Mouse (Mus musculus): ENCODE data around the gene Nt5dc1.
"Not testable (repeated sequence)": the region's sequence is repeated elsewhere in the genome, so short reads cannot be mapped to it uniquely, and the experiment has no call there.

Gene Nt5dc1

DNA sequence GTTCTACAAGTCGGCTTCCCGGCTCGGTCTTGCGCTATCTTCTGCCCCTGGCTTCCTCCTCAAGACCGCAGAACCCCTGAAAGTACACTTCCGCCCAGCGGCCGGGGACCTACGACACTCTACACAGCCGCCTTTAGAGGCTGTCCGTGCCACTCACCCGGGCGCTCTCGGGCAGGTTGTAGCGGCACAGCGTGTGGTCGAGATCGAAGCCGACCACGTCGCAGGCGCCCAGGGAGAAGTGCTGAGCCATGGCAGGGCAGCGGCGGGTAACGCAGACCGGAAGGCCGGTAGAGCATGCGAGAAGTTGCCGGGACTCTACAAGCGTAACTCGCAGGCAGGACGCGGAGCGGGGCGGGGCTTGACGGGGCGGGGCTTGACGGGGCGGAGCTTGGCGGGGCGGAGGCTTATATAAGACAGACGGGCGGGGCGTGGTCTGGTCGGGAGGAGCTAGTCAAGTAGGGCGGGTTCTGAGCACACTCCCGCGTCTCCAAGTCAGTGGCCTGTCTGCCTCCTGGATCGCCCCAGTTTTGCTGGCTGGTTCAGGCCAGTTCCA, at the start of gene Nt5dc1:
Nt5dc1 (minus strand) TSS at position 349 of the 553 bp plus-strand sequence.
- DNase-seq (ENCODE audit: low read depth, low spot score) = peak; percentile 80

GRCm38 (mm10) chr10:34464321-34464720, 46.0 kb upstream of the Nt5dc1 start:
- DNase-seq (ENCODE audit: low read depth, low spot score) = no peak

GRCm38 (mm10) chr10:34461451-34461850, 43.1 kb upstream of the Nt5dc1 start:
- no peak for DNase-seq (ENCODE audit: low read depth, low spot score)

- peak; percentile 28 for DNase-seq (ENCODE audit: low read depth, low spot score)
These were observed 31.1 kb upstream of the Nt5dc1 start for GRCm38 (mm10) chr10:34449469-34449868.

DNA sequence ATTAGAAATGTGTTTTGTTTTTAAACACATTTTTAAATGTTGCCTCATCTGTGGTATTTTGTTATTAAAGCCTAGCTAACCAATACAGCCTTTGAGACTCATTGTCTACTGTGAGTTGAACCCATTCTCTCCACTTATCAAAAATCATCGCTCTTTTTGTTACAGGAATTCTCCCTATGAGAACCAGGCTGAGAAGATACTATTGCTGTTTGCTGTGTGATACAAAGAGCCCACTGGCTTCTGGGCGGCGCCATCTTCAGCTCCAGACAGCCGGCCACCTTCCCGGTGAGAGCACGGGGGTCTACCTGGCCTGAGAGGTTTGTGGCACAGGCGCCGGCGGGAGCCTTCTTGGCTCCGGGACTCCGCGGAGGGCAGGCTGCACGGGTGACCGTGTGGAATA, 15.8 kb upstream of the Nt5dc1 start:
- not testable (repeated sequence) for DNase-seq (ENCODE audit: low read depth, low spot score)

DNA sequence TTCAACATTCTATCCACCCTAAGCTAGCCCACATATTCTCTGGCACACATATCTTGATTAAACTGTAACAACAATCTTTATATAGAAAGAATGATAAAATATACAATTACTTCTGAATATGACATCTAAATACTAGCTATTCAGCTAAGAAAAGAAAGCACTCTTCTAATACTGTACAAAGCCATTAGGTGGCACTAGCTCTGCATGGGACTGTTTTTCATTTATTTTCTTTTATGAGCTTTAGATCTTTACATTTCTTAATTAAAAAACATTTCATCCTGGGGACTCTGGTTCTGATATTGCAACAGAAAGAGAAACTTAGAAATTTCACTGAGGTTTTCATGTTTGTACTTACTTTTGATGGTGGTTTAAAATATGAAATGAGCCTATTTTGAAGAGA, 13.4 kb upstream of the Nt5dc1 start:
- no peak for DNase-seq (ENCODE audit: low read depth, low spot score)

DNA sequence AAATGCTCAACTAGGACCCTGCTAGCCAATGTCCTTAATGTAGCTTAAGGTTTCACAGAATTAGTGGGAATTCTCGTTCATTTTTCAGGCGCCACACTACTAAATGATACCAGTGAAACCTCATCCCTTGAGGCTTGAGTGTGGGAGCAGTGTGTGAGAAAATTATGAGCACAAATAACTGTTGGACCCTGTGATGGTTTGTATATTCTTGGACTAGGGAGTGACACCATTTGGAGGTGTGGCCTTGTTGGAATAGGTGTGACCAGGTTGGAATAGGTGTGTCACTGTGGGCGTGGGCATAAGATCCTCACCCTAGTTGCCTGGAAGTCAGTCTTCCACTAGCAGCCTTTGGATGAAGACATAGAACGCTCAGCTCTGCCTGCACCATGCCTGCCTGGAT, 442 bp upstream of the Nt5dc1 start:
- not testable (repeated sequence) for DNase-seq (ENCODE audit: low read depth, low spot score)

DNA sequence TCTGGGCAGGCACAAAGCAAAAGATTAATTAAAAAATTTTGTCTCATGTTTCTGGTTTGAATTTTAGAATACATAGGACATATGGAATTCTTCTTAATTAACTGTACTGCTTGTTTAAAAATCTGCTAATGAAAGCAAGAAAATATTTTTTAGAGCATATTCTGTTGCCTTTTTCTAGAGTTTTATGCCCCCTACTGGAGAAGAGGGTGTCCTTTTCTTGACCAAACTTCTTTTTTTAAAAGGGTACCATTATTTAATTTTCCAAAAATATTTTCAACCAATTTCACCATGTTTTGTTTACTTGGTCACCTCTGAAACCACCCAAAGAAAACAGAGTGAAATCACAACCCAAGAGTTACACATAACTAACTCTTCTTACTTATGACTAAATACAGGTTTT, 19.1 kb downstream of the Nt5dc1 start:
- no peak for DNase-seq (ENCODE audit: low read depth, low spot score)

DNA sequence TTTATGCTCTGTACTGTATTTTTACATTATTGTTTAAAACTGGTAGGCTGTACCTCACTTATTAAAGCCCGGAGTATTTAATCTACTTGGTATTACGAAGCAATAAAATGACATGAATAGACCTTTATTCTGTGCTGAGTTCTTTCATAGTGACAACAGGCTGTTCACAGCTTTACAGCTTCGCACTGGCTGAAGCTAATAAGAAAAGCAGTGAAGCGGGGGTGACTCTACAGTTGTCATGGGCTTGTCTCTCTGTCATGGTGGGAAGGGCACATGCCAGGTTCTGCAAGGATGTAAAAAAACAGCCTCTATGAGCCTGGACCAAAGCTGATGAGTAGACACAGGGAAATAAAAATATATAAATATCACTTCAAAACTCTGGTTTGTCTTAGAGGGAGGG, 21.4 kb downstream of the Nt5dc1 start:
- DNase-seq (ENCODE audit: low read depth, low spot score) = no peak

DNA sequence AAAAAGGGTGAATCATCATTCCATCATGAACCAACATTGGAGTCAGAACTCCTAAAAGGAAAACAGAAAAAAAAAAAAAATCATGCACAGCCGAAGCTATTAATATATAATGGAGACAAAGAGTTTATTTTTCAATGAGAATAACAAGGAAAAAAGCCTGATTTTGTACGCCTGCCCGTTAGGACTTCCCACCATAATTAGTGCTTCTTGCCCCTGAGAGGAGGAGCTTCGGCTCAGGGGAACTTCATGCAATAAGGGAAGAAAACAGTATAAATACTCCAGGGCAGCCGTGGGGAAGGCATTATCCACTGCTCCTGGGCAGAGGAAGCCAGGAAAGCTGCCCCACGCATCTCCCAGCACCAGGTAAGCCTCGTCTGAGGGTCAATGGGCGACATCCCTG, 28.7 kb downstream of the Nt5dc1 start, which contains the start of gene Col10a1:
Col10a1 (plus strand) TSS at position 301 of the 400 bp plus-strand sequence.
- no peak for DNase-seq (ENCODE audit: low read depth, low spot score)

- no peak for DNase-seq (ENCODE audit: low read depth, low spot score)
These were observed 32.7 kb downstream of the Nt5dc1 start for GRCm38 (mm10) chr10:34385636-34386035.

GRCm38 (mm10) chr10:34373332-34373731, 45.0 kb downstream of the Nt5dc1 start:
- no peak for DNase-seq (ENCODE audit: low read depth, low spot score)

GRCm38 (mm10) chr10:34368138-34368537, 50.2 kb downstream of the Nt5dc1 start:
- peak; percentile 6 for DNase-seq (ENCODE audit: low read depth, low spot score)

- no peak for DNase-seq (ENCODE audit: low read depth, low spot score)
These were observed 54.6 kb downstream of the Nt5dc1 start for GRCm38 (mm10) chr10:34363756-34364155.

- no peak for DNase-seq (ENCODE audit: low read depth, low spot score)
These were observed 60.1 kb downstream of the Nt5dc1 start for GRCm38 (mm10) chr10:34358263-34358662.

DNA sequence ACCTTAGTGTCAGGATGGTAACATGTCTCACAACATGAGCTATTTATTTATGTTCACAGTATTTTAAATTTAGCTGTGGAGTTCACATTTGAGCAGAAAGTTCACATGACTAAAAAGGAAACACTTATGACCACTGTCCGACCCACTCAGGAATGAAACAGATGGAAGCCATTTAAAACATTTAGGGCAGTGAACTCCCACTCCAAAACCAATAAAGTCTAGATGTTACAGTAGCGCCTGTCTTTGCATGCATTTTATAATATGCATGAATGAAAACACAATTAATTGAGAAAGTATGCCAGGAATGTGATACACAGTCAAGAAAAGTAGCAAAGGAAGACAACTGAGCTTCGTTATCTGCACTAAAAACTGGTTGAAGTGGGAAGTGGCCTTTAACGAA, 66.2 kb downstream of the Nt5dc1 start:
- DNase-seq (ENCODE audit: low read depth, low spot score) = no peak

GRCm38 (mm10) chr10:34341886-34342285, 76.5 kb downstream of the Nt5dc1 start:
- no peak for DNase-seq (ENCODE audit: low read depth, low spot score)

DNA sequence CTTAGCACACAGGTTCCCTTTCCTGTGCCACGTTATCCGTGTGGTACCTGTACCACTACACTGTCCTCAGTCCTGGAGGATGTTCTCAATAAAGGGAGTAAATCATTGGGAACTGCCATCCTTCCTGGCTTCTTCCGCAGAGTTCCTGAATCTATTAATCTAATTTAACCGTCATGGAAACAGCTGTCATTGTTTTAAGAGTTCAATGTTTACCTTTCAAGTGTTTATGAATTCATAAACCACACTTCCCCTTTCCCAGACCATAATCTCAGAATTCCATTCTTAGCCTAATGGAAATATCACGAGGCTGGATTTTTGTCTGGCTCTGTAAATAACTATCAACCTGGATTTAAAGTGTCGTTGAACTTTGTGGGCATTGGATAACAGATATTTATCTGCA, 77.3 kb downstream of the Nt5dc1 start:
- DNase-seq (ENCODE audit: low read depth, low spot score) = no peak

GRCm38 (mm10) chr10:34328310-34328709, 90.0 kb downstream of the Nt5dc1 start:
- DNase-seq (ENCODE audit: low read depth, low spot score) = peak; percentile 41

DNA sequence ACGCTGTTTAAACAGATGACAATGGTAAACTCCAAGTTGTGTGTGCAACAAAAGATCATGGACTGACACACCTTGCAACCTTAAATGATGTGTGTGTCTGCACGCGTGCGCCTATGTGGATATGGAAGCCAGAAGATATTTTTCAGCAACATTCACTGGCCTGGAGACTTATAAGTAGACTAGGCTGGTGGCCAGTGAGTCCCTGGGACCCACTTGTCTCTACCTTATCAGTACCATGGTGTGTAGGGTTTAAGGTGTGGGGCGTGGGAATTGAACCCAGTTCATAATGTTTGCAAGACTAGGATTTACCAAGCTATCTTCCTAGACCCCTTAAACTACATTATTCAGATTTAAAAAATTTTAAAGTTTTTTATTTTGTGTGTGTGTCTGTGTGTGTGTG, 91.2 kb downstream of the Nt5dc1 start:
- no peak for DNase-seq (ENCODE audit: low read depth, low spot score)

DNA sequence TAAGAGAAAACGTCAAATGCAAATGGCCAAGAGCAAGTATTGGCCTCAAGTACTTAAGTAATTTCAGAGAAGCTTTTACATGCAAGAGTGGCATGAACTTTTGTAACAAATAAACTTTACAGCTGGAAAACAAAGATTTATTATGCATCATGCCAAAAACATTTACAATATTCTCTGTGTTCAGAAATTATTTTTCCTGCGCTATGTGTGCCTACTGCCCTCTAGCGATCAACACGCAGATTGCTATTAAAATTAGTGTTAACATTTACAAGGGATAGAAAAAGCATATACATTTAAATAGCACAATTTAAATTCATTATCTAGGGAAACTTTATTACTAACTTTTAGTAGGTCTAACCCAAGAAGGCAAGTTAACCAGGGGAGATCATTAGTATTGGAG, 91.7 kb downstream of the Nt5dc1 start:
- no peak for DNase-seq (ENCODE audit: low read depth, low spot score)

DNA sequence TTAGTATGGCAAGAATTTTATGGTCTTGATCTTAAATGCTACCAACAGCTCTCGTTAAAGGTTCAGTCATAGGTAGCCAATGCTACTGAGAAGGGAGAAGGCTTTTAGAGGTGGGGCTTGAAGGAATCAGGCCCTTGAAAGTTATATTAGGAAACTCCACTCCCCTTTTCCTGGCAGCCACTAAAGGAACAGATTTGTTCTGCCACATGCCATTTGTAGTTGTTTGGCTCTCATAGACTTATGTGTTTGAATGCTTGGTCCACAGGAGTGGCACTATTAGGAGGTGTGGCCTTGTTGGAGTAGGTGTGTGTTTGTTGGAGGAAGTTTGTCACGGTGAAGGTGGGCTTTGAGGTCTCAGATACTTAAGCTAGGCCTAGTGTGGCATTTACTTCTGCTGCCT, 97.5 kb downstream of the Nt5dc1 start:
- DNase-seq (ENCODE audit: low read depth, low spot score) = no peak

- no peak for DNase-seq (ENCODE audit: low read depth, low spot score)
These were observed 101.1 kb downstream of the Nt5dc1 start for GRCm38 (mm10) chr10:34317217-34317606.

DNA sequence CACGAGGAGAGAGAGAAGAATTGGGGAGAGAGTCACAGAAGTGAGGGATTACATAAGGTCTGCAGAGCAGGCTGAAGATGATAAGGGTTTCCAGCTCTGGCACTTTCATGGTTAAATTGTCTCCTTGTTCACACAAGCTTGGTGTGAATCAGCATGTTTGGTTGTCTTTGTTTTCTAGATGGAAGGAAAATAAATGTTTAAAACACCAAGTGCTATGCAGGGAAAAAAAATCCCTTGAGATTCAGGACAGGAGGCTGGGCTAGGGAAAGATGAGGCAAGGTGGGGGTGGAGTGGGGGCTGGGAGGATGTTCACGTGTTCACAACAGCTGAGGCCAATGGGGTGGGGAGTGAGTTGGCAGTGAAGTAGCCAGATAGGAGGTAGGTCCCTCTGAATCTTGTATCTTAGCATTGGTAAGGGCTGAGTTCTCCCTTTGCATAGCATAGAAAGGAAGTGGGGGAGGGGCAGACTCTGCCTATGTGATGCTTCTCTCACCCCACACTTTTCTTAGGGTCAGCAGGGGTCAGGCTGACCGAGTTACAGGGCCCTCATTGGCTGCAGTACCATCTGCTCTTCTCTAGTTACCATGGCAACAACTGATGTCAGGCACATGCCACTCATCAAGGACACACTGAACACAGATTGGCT, 101.7 kb downstream of the Nt5dc1 start:
- DNase-seq (ENCODE audit: low read depth, low spot score) = peak; percentile 79

Measured in telencephalon, adult 2 months (tissue).